Mouse (Mus musculus): Measurements from ENCODE around the gene Mcoln2. TPM values are rescaled to one million over a fixed set of nuclear protein-coding genes. Genes with fewer than 3 reads are reported as not detected.

Gene Mcoln2
- total and polyA plus RNA-seq, 3 experiments: 0.10 to 0.42 TPM; not detected in 1

- no peak overlapping the region for H3K27ac ChIP-seq (ENCODE audit: control insufficient read depth, low read depth, low read length)
- peaks cover 0 to 6% of the 10 kb centered on the region in 2 experiments; a peak in 2 of 4 replicates for H3K27me3 ChIP-seq (ENCODE audit: control insufficient read depth in 1 of 2, insufficient read depth in 2 of 2, low read length in 2 of 2)
- no peaks in the 10 kb centered on the region for H3K9me3 ChIP-seq (replicated peaks; ENCODE audit: insufficient read depth, low read length)
- no peak for DNase-seq (ENCODE audit: low read depth, low spot score)
- H3K79me2 ChIP-seq (ENCODE audit: control insufficient read depth, insufficient read depth, low read length, poor library complexity): no peaks in the 10 kb centered on the region
- H3K4me1 ChIP-seq (ENCODE audit: control insufficient read depth in 1 of 2, insufficient read depth in 2 of 2, low read length in 2 of 2): no peaks in the 10 kb centered on the region
- no peak overlapping the region for H3K4me3 ChIP-seq (ENCODE audit: control insufficient read depth in 1 of 2, insufficient read depth in 1 of 2, low read depth in 2 of 2, low read length in 2 of 2)
- no peak overlapping the region for H3K9ac ChIP-seq (ENCODE audit: control insufficient read depth, low read depth, low read length, poor library complexity, severe bottlenecking)
- no peak for TF ChIP-seq KAT2A (conservative IDR thresholded peaks at IDR 0.05; ENCODE audit: low read depth, low read length)
- no peak for TF ChIP-seq CHD1 (IDR thresholded peaks at IDR 0.05; ENCODE audit: low read depth, low read length)
- no peak for TF ChIP-seq POLR2AphosphoS2 (IDR thresholded peaks at IDR 0.05; ENCODE audit: low read length)
- no peak for TF ChIP-seq CTCF (IDR thresholded peaks at IDR 0.05 in 2 of 3, conservative IDR thresholded peaks at IDR 0.05 in 1 of 3; ENCODE audit: control insufficient read depth in 1 of 3, insufficient read depth in 1 of 3, low read depth in 2 of 3, low read length in 3 of 3, poor library complexity in 1 of 3, severe bottlenecking in 1 of 3)
- no peak for TF ChIP-seq MYC (IDR thresholded peaks at IDR 0.05; ENCODE audit: low read depth, low read length)
- no peak for TF ChIP-seq JUND (IDR thresholded peaks at IDR 0.05; ENCODE audit: low read depth, low read length)
- no peak for TF ChIP-seq ZNF384 (IDR thresholded peaks at IDR 0.05; ENCODE audit: low read depth, low read length)
- no peak for TF ChIP-seq SMC3 (IDR thresholded peaks at IDR 0.05; ENCODE audit: low read depth, low read length)
- TF ChIP-seq RCOR1 (IDR thresholded peaks at IDR 0.05; ENCODE audit: low read depth, low read length): no peak
- TF ChIP-seq GATA1 (IDR thresholded peaks at IDR 0.05; ENCODE audit: low read depth, low read length): no peak
- no peak for TF ChIP-seq HCFC1 (IDR thresholded peaks at IDR 0.05; ENCODE audit: low read depth, low read length)
- H3K36me3 ChIP-seq (ENCODE audit: control insufficient read depth in 1 of 2, insufficient read depth in 2 of 2, low read length in 2 of 2): no peaks in the 10 kb centered on the region
Observed at GRCm38 (mm10) chr3:146192507-146192906, 42.9 kb downstream of the Mcoln2 start.

GRCm38 (mm10) chr3:146195153-146195552 is 45.5 kb downstream of the Mcoln2 start:
- no peak overlapping the region for H3K9ac ChIP-seq (ENCODE audit: control insufficient read depth, low read depth, low read length, poor library complexity, severe bottlenecking)
- H3K27ac ChIP-seq (ENCODE audit: control insufficient read depth, low read depth, low read length): no peak overlapping the region
- no peaks in the 10 kb centered on the region for H3K4me1 ChIP-seq (ENCODE audit: control insufficient read depth in 1 of 2, insufficient read depth in 2 of 2, low read length in 2 of 2)
- no peak for TF ChIP-seq ELF1 (IDR thresholded peaks at IDR 0.05; ENCODE audit: low read depth, low read length)
- no peak for TF ChIP-seq HCFC1 (IDR thresholded peaks at IDR 0.05; ENCODE audit: low read depth, low read length)
- no peak for TF ChIP-seq TBP (IDR thresholded peaks at IDR 0.05; ENCODE audit: low read depth, low read length)
- TF ChIP-seq MAFK (IDR thresholded peaks at IDR 0.05; ENCODE audit: borderline replicate concordance, low read depth, low read length): no peak
- TF ChIP-seq TAL1 (IDR thresholded peaks at IDR 0.05; ENCODE audit: low read length): no peak
- no peak for TF ChIP-seq POLR2AphosphoS2 (IDR thresholded peaks at IDR 0.05; ENCODE audit: low read length)
- no peak for TF ChIP-seq NRF1 (IDR thresholded peaks at IDR 0.05; ENCODE audit: insufficient read depth, low read depth, low read length, poor library complexity, severe bottlenecking)
- TF ChIP-seq ETS1 (IDR thresholded peaks at IDR 0.05; ENCODE audit: low read depth, low read length): no peak
- no peak for TF ChIP-seq CHD2 (IDR thresholded peaks at IDR 0.05; ENCODE audit: low read length)
- no peak for TF ChIP-seq SMC3 (IDR thresholded peaks at IDR 0.05; ENCODE audit: low read depth, low read length)
- no peak for TF ChIP-seq EP300 (IDR thresholded peaks at IDR 0.05; ENCODE audit: low read depth in 1 of 2, low read length in 2 of 2)
- TF ChIP-seq ZC3H11A (IDR thresholded peaks at IDR 0.05; ENCODE audit: low read depth, low read length): no peak
- TF ChIP-seq UBTF (IDR thresholded peaks at IDR 0.05; ENCODE audit: borderline replicate concordance, insufficient read depth, low read depth, low read length): no peak
- no peak for DNase-seq (ENCODE audit: low read depth, low spot score)
- no peaks in the 10 kb centered on the region for H3K36me3 ChIP-seq (ENCODE audit: control insufficient read depth in 1 of 2, insufficient read depth in 2 of 2, low read length in 2 of 2)
- H3K9me3 ChIP-seq (replicated peaks; ENCODE audit: insufficient read depth, low read length): no peaks in the 10 kb centered on the region
- H3K79me2 ChIP-seq (ENCODE audit: control insufficient read depth, insufficient read depth, low read length, poor library complexity): no peaks in the 10 kb centered on the region
- no peak overlapping the region for H3K4me3 ChIP-seq (ENCODE audit: control insufficient read depth in 1 of 2, insufficient read depth in 1 of 2, low read depth in 2 of 2, low read length in 2 of 2)
- peaks cover 0 to 6% of the 10 kb centered on the region in 2 experiments; a peak in 2 of 4 replicates for H3K27me3 ChIP-seq (ENCODE audit: control insufficient read depth in 1 of 2, insufficient read depth in 2 of 2, low read length in 2 of 2)
